Mouse (Mus musculus) T-cell, adult 66 days (primary cell): ENCODE data around the gene Gmppb. TPM values are rescaled to one million over a fixed set of nuclear protein-coding genes. Genes with fewer than 3 reads are reported as not detected.

Source experiments
- total RNA-seq, 2 experiments: library from RNA; stranded (reverse); gene quantifications; 3 replicates in 1 of 2; 4 replicates in 1 of 2; pipeline ENCODE4 v1.2.4; 2023

Gmppb gene
- total RNA-seq = 10 to 100 TPM; 18.2 to 19.6 TPM

DNA sequence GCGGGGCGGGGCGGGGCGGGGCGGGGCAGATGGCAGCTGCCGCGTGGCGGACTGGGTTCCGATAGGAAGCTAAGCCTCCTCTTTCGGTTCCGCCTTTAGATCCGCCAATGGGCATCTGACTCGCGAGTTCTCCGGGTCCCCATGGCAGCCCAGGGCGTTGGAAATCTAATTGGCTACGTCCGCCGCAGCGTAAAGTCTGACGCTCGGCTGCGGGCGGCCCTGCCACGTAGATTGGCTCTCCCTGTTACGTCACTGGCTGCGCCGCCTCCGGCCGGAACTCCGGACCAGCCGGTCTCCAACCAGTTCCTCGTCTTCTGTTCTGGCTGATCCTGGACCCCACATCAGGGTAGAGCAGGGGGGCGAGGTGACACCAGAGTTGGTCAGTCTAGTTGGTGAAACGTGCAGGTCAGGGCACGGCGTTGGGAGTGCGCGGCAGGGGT is at the start of gene Gmppb:
Gene Gmppb, plus strand, starts transcription at position 227 of the 440 bp plus-strand sequence.

DNA sequence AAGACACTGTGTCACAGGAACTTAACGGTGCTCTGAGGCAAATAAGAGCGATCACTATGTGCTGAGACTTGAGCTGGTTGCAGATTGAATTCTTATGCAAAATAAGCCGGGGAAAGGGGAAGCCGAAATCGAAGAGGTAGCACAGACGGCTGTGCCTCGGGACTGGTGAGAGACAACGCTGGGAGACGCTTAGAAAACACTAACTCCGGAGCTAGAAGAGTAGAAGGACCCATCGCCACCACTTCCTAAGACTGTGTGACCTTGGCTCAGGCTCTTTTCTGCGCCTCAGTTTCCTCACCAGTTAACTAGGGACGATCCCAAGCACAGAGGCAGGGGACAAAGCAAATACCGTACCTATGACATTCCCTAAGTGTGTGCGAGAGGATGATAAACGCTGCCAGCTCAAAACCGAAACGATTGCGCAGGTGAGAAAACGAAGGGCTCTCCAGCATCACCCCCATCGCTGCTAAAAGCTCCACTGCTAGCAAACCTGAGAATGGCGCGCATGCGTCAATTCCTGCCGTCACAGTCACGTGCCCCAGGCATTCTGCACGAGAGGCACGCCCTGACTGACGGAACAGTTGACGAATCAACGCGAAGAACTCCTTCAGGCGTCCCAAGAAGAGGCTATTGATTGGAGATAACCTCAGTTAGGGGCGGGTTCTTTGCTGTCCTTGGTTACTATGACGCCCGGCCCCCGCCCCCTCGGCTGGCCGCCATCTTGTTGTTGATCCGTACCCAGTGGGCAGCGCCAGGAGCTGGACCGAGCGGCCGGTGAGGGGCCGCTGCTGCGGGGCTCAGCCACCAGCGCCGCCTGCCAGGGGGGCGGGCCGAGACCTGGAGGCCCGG is 46.9 kb upstream of the Gmppb start, which contains the start of gene Ip6k1:
Gene Ip6k1, plus strand, starts transcription at position 580 of the 849 bp plus-strand sequence.

DNA sequence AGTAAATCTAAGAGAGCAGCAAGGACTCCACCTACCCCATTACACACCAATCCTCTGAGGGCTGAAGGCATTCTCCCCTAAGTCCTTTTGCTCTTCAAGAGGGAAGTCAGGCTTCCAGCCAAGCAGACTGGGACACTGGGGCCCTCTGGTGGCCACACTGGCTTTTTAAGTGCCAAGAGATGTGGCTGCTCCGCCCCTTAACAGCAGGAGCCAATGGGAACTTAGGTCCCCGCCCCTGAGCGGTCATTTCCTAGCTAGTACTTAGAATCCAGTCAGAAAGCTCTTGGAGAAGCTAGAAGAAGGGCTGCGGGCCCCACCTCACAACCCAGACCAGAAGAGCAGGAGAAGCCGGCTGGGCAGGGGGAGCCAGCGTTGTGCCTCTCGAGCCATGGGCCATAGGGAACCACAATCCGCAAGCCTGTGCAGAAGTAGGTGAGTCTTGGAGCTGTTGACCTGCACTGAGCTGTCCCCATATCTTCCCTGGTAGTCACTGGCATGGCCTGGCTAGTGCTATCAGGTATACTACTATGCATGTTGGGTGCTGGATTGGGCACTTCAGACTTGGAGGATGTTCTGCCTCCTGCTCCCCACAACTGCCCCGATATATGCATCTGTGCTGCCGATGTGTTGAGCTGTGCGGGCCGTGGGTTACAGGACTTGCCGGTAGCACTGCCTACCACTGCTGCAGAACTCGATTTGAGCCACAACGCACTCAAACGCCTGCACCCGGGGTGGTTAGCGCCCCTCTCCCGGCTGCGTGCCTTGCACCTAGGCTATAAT is 4.0 kb downstream of the Gmppb start, which contains the start of gene Amigo3:
Gene Amigo3, plus strand, starts transcription at position 275 of the 780 bp plus-strand sequence.

DNA sequence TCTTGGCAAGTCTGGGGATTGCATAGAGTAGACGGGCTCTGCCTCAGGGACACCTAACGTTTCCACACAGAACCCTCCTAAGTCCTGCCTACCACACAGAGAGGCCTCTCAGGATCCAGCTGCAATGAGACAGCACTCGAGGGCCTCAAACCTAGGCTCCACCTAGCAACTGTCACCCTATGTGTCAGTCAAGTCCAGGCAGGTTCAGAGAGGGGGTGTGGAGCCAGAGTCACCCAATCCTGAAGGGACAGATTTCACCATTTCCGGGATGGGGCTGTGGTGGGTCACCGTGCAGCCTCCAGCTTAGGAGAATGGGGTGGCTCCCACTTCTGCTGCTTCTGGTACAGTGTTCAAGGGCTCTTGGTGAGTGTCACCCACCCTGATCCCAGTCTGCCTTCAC is 31.1 kb downstream of the Gmppb start, which contains the start of gene Mst1:
Gene Mst1, plus strand, starts transcription at position 269 of the 400 bp plus-strand sequence.

DNA sequence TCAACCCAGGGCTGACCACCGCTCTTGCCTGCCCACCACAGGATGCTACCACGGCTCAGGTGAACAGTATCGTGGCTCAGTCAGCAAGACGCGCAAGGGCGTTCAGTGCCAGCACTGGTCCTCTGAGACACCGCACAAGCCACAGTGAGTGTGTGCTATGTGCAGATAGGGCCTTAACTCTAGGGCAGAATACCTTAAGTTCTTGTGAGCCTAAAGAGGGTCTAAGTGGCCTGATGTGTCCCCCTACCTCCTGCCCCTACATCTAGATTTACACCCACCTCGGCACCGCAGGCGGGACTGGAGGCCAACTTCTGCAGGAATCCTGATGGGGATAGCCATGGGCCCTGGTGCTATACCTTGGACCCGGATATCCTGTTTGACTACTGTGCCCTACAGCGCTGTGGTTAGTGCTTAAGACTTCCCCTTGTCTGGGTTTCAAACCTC is 34.0 kb downstream of the Gmppb start, which contains the start of gene Rnf123:
Gene Rnf123, minus strand, starts transcription at position 359 of the 444 bp plus-strand sequence.

DNA sequence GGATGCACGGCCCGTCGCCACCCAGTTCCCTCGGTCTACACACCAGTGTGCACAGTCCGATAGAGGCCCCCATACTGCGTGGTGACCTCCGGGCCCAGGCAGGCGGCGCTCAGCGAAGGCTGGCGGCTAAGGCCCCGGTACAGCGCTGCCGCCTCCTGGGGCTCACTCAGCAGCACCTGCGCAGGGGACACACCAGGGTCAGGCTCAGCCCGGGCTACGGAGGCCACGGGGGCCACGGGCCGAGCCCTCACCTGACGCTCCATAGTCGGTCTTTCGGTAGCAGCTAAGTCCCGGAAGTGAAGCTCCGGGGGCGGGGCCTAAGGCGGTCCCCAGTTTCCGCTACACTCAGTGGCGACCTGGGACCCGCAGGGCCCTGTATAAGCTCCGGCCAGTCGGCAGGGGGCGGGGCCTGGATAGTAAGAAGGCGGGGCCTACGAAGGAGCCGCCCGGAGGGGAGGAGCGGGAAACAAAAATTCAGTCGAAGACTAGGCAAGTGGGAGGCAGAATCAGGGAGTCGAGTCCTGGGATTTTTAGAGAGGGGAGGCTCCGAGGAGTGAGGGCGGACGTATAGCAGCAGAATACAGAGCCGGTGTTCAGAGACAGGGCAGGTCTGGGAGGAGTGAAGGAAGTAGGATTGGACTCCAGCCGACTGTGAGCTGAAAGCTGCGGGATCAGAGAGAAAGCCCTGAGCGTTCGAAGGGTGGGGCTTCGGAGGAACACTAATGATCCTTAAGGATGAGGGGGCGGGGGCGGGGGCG is 45.3 kb downstream of the Gmppb start, which contains the start of gene Apeh:
Gene Apeh, minus strand, starts transcription at position 423 of the 758 bp plus-strand sequence.

Other genes with a start within 250 kb of the Gmppb start
- 100 to 1,000 TPM; 129 to 140 TPM for gene Rbm6, start 176.0 kb upstream of the Gmppb start, total RNA-seq
- 10 to 100 TPM; 17.0 to 19.9 TPM for gene Mon1a, start 161.1 kb upstream of the Gmppb start, total RNA-seq
- gene Mst1r, start 142.4 kb upstream of the Gmppb start, total RNA-seq = 1 to 10 TPM in 1 of 2 experiments, not detected in 1; 1.5 TPM
- not detected for gene Actl11, start 120.8 kb upstream of the Gmppb start, total RNA-seq
- gene Camkv, start 113.6 kb upstream of the Gmppb start, total RNA-seq = not detected
- 10 to 100 TPM in 1 of 2 experiments, 1 to 10 TPM in 1; 9.4 to 14.3 TPM for gene Traip, start 99.1 kb upstream of the Gmppb start, total RNA-seq
- 100 to 1,000 TPM; 189 to 213 TPM for gene Uba7, start 73.7 kb upstream of the Gmppb start, total RNA-seq
- gene Gm20661, start 66.2 kb upstream of the Gmppb start, total RNA-seq = under 1 TPM in 1 of 2 experiments, not detected in 1; 0.89 TPM
- 1 to 10 TPM; 1.3 to 3.3 TPM for gene Inka1, start 63.4 kb upstream of the Gmppb start, total RNA-seq
- gene Cdhr4, start 56.7 kb upstream of the Gmppb start, total RNA-seq = 1 to 10 TPM; 2.6 to 4.2 TPM
- under 1 TPM in 1 of 2 experiments, not detected in 1; 0.35 TPM for gene Gm20662, start 52.9 kb upstream of the Gmppb start, total RNA-seq
- gene Ip6k1, start 46.7 kb upstream of the Gmppb start, total RNA-seq = 100 to 1,000 TPM; 141 to 144 TPM
- 1 to 10 TPM; 6.5 to 7.5 TPM for gene Amigo3, start 3.9 kb downstream of the Gmppb start, total RNA-seq
- under 1 TPM; 0.23 to 0.50 TPM for gene Mst1, start 31.2 kb downstream of the Gmppb start, total RNA-seq
- gene Rnf123, start 34.1 kb downstream of the Gmppb start, total RNA-seq = 100 to 1,000 TPM; 181 to 188 TPM
- 100 to 1,000 TPM; 105 to 120 TPM for gene Apeh, start 45.4 kb downstream of the Gmppb start, total RNA-seq
- gene Bsn, start 141.1 kb downstream of the Gmppb start, total RNA-seq = 1 to 10 TPM in 1 of 2 experiments, under 1 TPM in 1; 0.59 to 1.2 TPM
- 10 to 100 TPM; 32.0 to 33.0 TPM for gene Dag1, start 214.7 kb downstream of the Gmppb start, total RNA-seq
- gene Nicn1, start 241.2 kb downstream of the Gmppb start, total RNA-seq = 1 to 10 TPM; 2.9 to 3.2 TPM
- 1 to 10 TPM; 1.9 to 2.3 TPM for gene Amt, start 247.6 kb downstream of the Gmppb start, total RNA-seq